26 mouse cellular contexts compared by ENCODE assay signal in genomic region chr3:66544139-66544933, GRCm38 (mm10).
DNase-seq lines count a peak whose midpoint lies in the region; ATAC-seq and TF ChIP-seq lines count a peak whose summit lies in the region.
"Had no signal": no experiment of that assay in that cellular context is flagged by ENCODE, and none has a peak within 500 bp of the region (broad histone marks: within the 10 kb centered on the region; RNA-seq: fewer than 3 reads in every experiment).

No protein-coding gene starts in this region.

- peak; percentile 10 for DNase-seq in 3T3-L1 (ENCODE audit: low read depth, low spot score)
- peak; percentile 16 for DNase-seq in brain, embryonic 14.5 days (ENCODE audit: low read depth)
- peak; percentile 81 for DNase-seq in lung, postnatal 0 days (ENCODE audit: low spot score)
- no peak for DNase-seq in heart, adult 11 months
- DNase-seq in adrenal gland, postnatal 25 days: no peak
- DNase-seq in right cerebral cortex, postnatal 14 days: no peak
- DNase-seq: adrenal gland, postnatal 10 days; B cell, adult 2 months; cerebellum, adult 9-10 months; kidney, adult 9 months; kidney, postnatal 14 days; layer of hippocampus, postnatal 36 days; liver; thymus, adult 18-20 months; thymus, postnatal 4 days had no signal

- TF ChIP-seq EP300 in lung, postnatal 0 days (IDR thresholded peaks at IDR 0.05): peak; percentile 66

- H3K9ac ChIP-seq in limb, embryonic 15.5 days: no peak overlapping the region
- no peak overlapping the region for H3K9ac ChIP-seq in lung, postnatal 0 days (replicated peaks; ENCODE audit: low read depth)
- no peak overlapping the region for H3K9ac ChIP-seq in hindbrain, embryonic 12.5 days
- H3K9ac ChIP-seq: intestine, embryonic 15.5 days; midbrain, embryonic 15.5 days; neural tube, embryonic 12.5 days had no signal

- peak overlapping the region; percentile 2; the same call in 1 of the 2 replicates for H3K27ac ChIP-seq in limb, embryonic 15.5 days
- no peak overlapping the region for H3K27ac ChIP-seq in lung, postnatal 0 days (ENCODE audit: low read length)
- H3K27ac ChIP-seq in hindbrain, embryonic 12.5 days: no peak overlapping the region
- H3K27ac ChIP-seq: forebrain, embryonic 10.5 days; intestine, embryonic 15.5 days; midbrain, embryonic 15.5 days; neural tube, embryonic 12.5 days had no signal

- H3K27me3 ChIP-seq in limb, embryonic 15.5 days: no peaks in the 10 kb centered on the region
- no peaks in the 10 kb centered on the region for H3K27me3 ChIP-seq in lung, postnatal 0 days (replicated peaks; ENCODE audit: insufficient read depth, low read length)
- H3K27me3 ChIP-seq in hindbrain, embryonic 12.5 days: no peaks in the 10 kb centered on the region
- H3K27me3 ChIP-seq: CH12.LX; intestine, embryonic 15.5 days; megakaryocyte, embryonic 14.5 days; midbrain, embryonic 15.5 days; neural tube, embryonic 12.5 days had no signal

- no peaks in the 10 kb centered on the region; the same call in 1 of the 2 replicates for H3K9me3 ChIP-seq in limb, embryonic 15.5 days
- no peaks in the 10 kb centered on the region for H3K9me3 ChIP-seq in lung, postnatal 0 days (ENCODE audit: low read length)
- peaks cover 6% of the 10 kb centered on the region; the same call in 1 of the 2 replicates for H3K9me3 ChIP-seq in hindbrain, embryonic 12.5 days (replicated peaks)
- H3K9me3 ChIP-seq: G1E; intestine, embryonic 15.5 days; midbrain, embryonic 15.5 days; neural tube, embryonic 12.5 days had no signal

- no peak for TF ChIP-seq POLR2A in brain, embryonic 14.5 days (IDR thresholded peaks at IDR 0.05; ENCODE audit: borderline replicate concordance, extremely low read depth, insufficient read depth, insufficient read length, poor library complexity, severe bottlenecking)

- no peak overlapping the region for H3K4me2 ChIP-seq in limb, embryonic 15.5 days
- no peak overlapping the region for H3K4me2 ChIP-seq in lung, postnatal 0 days (replicated peaks; ENCODE audit: low read depth, low read length)
- H3K4me2 ChIP-seq in hindbrain, embryonic 12.5 days (replicated peaks): no peak overlapping the region
- H3K4me2 ChIP-seq: heart, embryonic 11.5 days; intestine, embryonic 15.5 days; midbrain, embryonic 15.5 days; neural tube, embryonic 12.5 days had no signal

- H3K36me3 ChIP-seq in limb, embryonic 15.5 days: no peaks in the 10 kb centered on the region
- H3K36me3 ChIP-seq in lung, postnatal 0 days (ENCODE audit: insufficient read depth, low read length): no peaks in the 10 kb centered on the region
- H3K36me3 ChIP-seq in hindbrain, embryonic 12.5 days: no peaks in the 10 kb centered on the region
- H3K36me3 ChIP-seq: forebrain, embryonic 10.5 days; G1E; intestine, embryonic 15.5 days; midbrain, embryonic 15.5 days; neural tube, embryonic 12.5 days had no signal

- 54% methylated on average over 5 of the region's 5 CpGs for WGBS in limb, embryonic 15.5 days
- WGBS in lung, postnatal 0 days: 58% methylated on average over 5 of the region's 5 CpGs
- 75% methylated on average over 5 of the region's 5 CpGs for WGBS in hindbrain, embryonic 12.5 days

- no peak overlapping the region for H3K4me3 ChIP-seq in limb, embryonic 15.5 days
- H3K4me3 ChIP-seq in lung, postnatal 0 days (ENCODE audit: low read depth, low read length): no peak overlapping the region
- no peak overlapping the region for H3K4me3 ChIP-seq in hindbrain, embryonic 12.5 days
- H3K4me3 ChIP-seq: forebrain, embryonic 10.5 days; intestine, embryonic 15.5 days; megakaryocyte, embryonic 14.5 days; midbrain, embryonic 15.5 days; neural tube, embryonic 12.5 days had no signal

- TF ChIP-seq CTCF in brain, embryonic 14.5 days (IDR thresholded peaks at IDR 0.05; ENCODE audit: borderline replicate concordance, extremely low read depth, insufficient read depth, insufficient read length): no peak
- TF ChIP-seq CTCF in lung, postnatal 0 days (IDR thresholded peaks at IDR 0.05): no peak

- peaks cover 3% of the 10 kb centered on the region; the same call in 1 of the 2 replicates for H3K4me1 ChIP-seq in limb, embryonic 15.5 days
- H3K4me1 ChIP-seq in lung, postnatal 0 days (ENCODE audit: insufficient read depth, low read depth, low read length): no peaks in the 10 kb centered on the region
- no peaks in the 10 kb centered on the region for H3K4me1 ChIP-seq in hindbrain, embryonic 12.5 days
- H3K4me1 ChIP-seq: forebrain, embryonic 10.5 days; intestine, embryonic 15.5 days; midbrain, embryonic 15.5 days; neural tube, embryonic 12.5 days had no signal

- ATAC-seq in limb, embryonic 15.5 days (ENCODE audit: insufficient number of reproducible peaks, low FRiP score, low TSS enrichment, low read depth): 0 out of 2 replicates have a peak, but pooled peaks have one; percentile 44
- peak; percentile 92 for ATAC-seq in lung, postnatal 0 days
- no peak for ATAC-seq in hindbrain, embryonic 12.5 days (ENCODE audit: low FRiP score)
- ATAC-seq: hindbrain, embryonic 16.5 days; intestine, embryonic 15.5 days; midbrain, embryonic 15.5 days had no signal

Comparison
In these comparisons a context has a peak if more than half of its experiments do, and no peak if none do; other contexts are left out.
1. DNase-seq: peak in 3T3-L1 (single experiment), brain, embryonic 14.5 days (single experiment) and lung, postnatal 0 days (single experiment); none in heart, adult 11 months (single experiment), adrenal gland, postnatal 25 days (single experiment) and right cerebral cortex, postnatal 14 days (single experiment).